In the genomic region with DNA sequence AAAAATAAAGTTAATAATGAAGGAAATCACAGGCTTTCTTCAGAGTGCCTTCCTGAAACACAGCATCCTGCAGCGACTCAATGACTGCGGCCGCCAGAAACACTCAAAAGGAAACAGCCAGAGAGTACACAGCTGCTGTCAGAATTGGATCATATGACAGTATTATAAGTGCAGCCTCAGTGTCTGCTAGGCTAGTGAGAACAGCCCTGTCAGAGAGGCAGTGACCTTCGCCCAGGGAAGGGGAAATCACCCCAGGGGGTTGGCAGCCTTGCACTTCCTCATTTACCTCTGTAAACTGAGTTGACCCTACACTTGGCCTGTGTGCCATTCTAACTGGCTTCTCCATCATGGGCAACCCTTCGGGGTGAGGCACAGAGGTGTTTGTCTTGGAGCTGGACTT, we compare ENCODE assay signal across 8 mouse cellular contexts.
DNase-seq lines count a peak whose midpoint lies in the region; ATAC-seq and TF ChIP-seq lines count a peak whose summit lies in the region.

No protein-coding gene starts in this region.

- no peak for TF ChIP-seq CTCF in cortical plate, adult 2 months (IDR thresholded peaks at IDR 0.05; ENCODE audit: extremely low read depth, insufficient read depth, low read length)
- no peak for TF ChIP-seq CTCF in liver, embryonic 14.5 days (IDR thresholded peaks at IDR 0.05; ENCODE audit: low read depth)

- no peak for TF ChIP-seq POLR2A in cortical plate, adult 2 months (IDR thresholded peaks at IDR 0.05; ENCODE audit: extremely low read depth, insufficient read depth, low read length)

- WGBS in kidney, embryonic 15.5 days = 51% methylated on average over 5 of the region's 5 CpGs
- WGBS in liver, embryonic 14.5 days (ENCODE audit: insufficient replicate concordance) = 68% methylated on average over 5 of the region's 5 CpGs

- H3K9ac ChIP-seq in kidney, embryonic 15.5 days = no peak overlapping the region
- no peak overlapping the region for H3K9ac ChIP-seq in liver, embryonic 14.5 days (replicated peaks)

- H3K4me3 ChIP-seq in kidney, embryonic 15.5 days (replicated peaks) = no peak overlapping the region
- H3K4me3 ChIP-seq in cortical plate, adult 2 months (ENCODE audit: insufficient read depth, low read length) = no peak overlapping the region
- H3K4me3 ChIP-seq in liver, embryonic 14.5 days (ENCODE audit: insufficient read depth in 1 of 2, low read depth in 2 of 2, low read length in 2 of 2) = no peak overlapping the region

- no peaks in the 10 kb centered on the region for H3K36me3 ChIP-seq in kidney, embryonic 15.5 days
- H3K36me3 ChIP-seq in liver, embryonic 14.5 days (replicated peaks; ENCODE audit: control insufficient read depth, insufficient read depth, low read depth) = peaks cover 17% of the 10 kb centered on the region
- H3K36me3 ChIP-seq in splenic B cell, adult 2 months (ENCODE audit: control insufficient read depth, insufficient read depth, low read length, poor library complexity, severe bottlenecking) = no peaks in the 10 kb centered on the region

- no peaks in the 10 kb centered on the region for H3K9me3 ChIP-seq in kidney, embryonic 15.5 days (replicated peaks)
- no peaks in the 10 kb centered on the region for H3K9me3 ChIP-seq in liver, embryonic 14.5 days (ENCODE audit: control insufficient read depth, low read length)

- DNase-seq in kidney, adult 11 months = peak; percentile 93
- DNase-seq in liver, embryonic 14.5 days (ENCODE audit: low read depth in 3 of 3, low spot score in 3 of 3) = no peak
- DNase-seq in splenic B cell, adult 2 months (ENCODE audit: low read depth, low spot score) = peak; percentile 76
- DNase-seq in testis, postnatal 10 days (ENCODE audit: low spot score) = no peak
- DNase-seq in testis, postnatal 14 days (ENCODE audit: low spot score) = no peak

- no peaks in the 10 kb centered on the region for H3K27me3 ChIP-seq in kidney, embryonic 15.5 days
- no peaks in the 10 kb centered on the region for H3K27me3 ChIP-seq in liver, embryonic 14.5 days (ENCODE audit: control insufficient read depth, insufficient read depth, low read length)
- H3K27me3 ChIP-seq in splenic B cell, adult 2 months (ENCODE audit: control insufficient read depth, insufficient read depth, low read length, poor library complexity, severe bottlenecking) = no peaks in the 10 kb centered on the region

- ATAC-seq in kidney, embryonic 15.5 days (replicated peaks; ENCODE audit: low FRiP score) = no peak; the same call in 1 of the 2 replicates
- peak; percentile 71 to 83 for ATAC-seq in hematopoietic stem cell, adult 5-6 weeks (replicated peaks in 1 of 2; ENCODE audit: insufficient read depth in 1 of 2, low FRiP score in 2 of 2, low TSS enrichment in 1 of 2, low read depth in 1 of 2, poor library complexity in 2 of 2, severe bottlenecking in 2 of 2)
- peak; percentile 42; the same call in 1 of the 2 replicates for ATAC-seq in liver, embryonic 14.5 days (ENCODE audit: insufficient read depth)

- peaks cover 7% of the 10 kb centered on the region for H3K4me1 ChIP-seq in kidney, embryonic 15.5 days
- peaks cover 11% of the 10 kb centered on the region for H3K4me1 ChIP-seq in cortical plate, adult 2 months (ENCODE audit: control insufficient read depth, insufficient read depth, low read length)
- peaks cover 23 to 42% of the 10 kb centered on the region in 2 experiments for H3K4me1 ChIP-seq in liver, embryonic 14.5 days (replicated peaks; ENCODE audit: control insufficient read depth in 2 of 2, insufficient read depth in 2 of 2, low read length in 1 of 2)

- H3K4me2 ChIP-seq in kidney, embryonic 15.5 days = no peak overlapping the region
- peak overlapping the region; percentile 40; the same call in 1 of the 2 replicates for H3K4me2 ChIP-seq in liver, embryonic 14.5 days (ENCODE audit: low read depth)

- no peak overlapping the region for H3K27ac ChIP-seq in kidney, embryonic 15.5 days
- H3K27ac ChIP-seq in cortical plate, adult 2 months (ENCODE audit: insufficient read depth, low read length) = peak overlapping the region; percentile 58; the same call in 1 of the 2 replicates
- H3K27ac ChIP-seq in liver, embryonic 14.5 days = peak overlapping the region; percentile 23; the same call in 1 of the 2 replicates

- no peak for TF ChIP-seq EP300 in liver, embryonic 14.5 days (IDR thresholded peaks at IDR 0.05; ENCODE audit: low read depth)

Comparison
In these comparisons a context has a peak if more than half of its experiments do, and no peak if none do; other contexts are left out.
1. DNase-seq: peak in kidney, adult 11 months (single experiment) and splenic B cell, adult 2 months (single experiment); none in liver, embryonic 14.5 days (0 of 3), testis, postnatal 10 days (single experiment) and testis, postnatal 14 days (single experiment).